Mouse (Mus musculus): Measurements from ENCODE around the gene Acoxl. TPM values are rescaled to one million over a fixed set of nuclear protein-coding genes. Genes with fewer than 3 reads are reported as not detected.

The Acoxl gene
- polyA plus RNA-seq, 1 experiment = not detected

- no peak overlapping the region for H3K4me3 ChIP-seq (ENCODE audit: insufficient read depth, low read length)
- H3K4me1 ChIP-seq (ENCODE audit: control insufficient read depth, insufficient read depth, low read length) = 0 out of 2 replicates have a peak, but pooled peaks cover 2% of the 10 kb centered on the region
- no peak overlapping the region for H3K27ac ChIP-seq (ENCODE audit: insufficient read depth, low read length)
- no peak for TF ChIP-seq CTCF (IDR thresholded peaks at IDR 0.05; ENCODE audit: borderline replicate concordance, insufficient read depth, low read length)
- TF ChIP-seq POLR2A (IDR thresholded peaks at IDR 0.05; ENCODE audit: low read depth, low read length) = no peak
Measured at GRCm38 (mm10) chr2:128155412-128156066, 316.9 kb downstream of the Acoxl start.

DNA sequence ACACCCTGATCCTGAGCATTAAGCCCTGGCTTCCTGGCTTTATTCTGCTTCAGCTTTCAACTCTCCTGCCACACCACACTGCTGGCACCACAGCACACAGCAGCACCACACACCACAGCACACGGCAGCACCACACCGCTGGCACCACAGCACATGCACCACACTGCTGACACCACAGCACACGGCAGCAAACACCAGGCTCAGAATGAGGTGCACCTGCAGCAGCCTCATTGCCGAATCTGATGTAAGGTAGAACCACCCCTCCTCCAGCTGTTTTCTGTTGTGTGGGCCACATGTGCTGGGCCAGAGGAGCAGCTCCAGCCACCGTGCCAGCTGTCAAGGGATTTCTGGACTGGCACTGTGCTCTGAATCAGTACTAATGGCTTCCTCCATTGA is 317.4 kb downstream of the Acoxl start:
- no peak for TF ChIP-seq POLR2A (IDR thresholded peaks at IDR 0.05; ENCODE audit: low read depth, low read length)
- TF ChIP-seq CTCF (IDR thresholded peaks at IDR 0.05; ENCODE audit: borderline replicate concordance, insufficient read depth, low read length) = no peak
- H3K27ac ChIP-seq (ENCODE audit: insufficient read depth, low read length) = no peak overlapping the region
- H3K4me1 ChIP-seq (ENCODE audit: control insufficient read depth, insufficient read depth, low read length) = 0 out of 2 replicates have a peak, but pooled peaks cover 2% of the 10 kb centered on the region
- no peak overlapping the region for H3K4me3 ChIP-seq (ENCODE audit: insufficient read depth, low read length)

DNA sequence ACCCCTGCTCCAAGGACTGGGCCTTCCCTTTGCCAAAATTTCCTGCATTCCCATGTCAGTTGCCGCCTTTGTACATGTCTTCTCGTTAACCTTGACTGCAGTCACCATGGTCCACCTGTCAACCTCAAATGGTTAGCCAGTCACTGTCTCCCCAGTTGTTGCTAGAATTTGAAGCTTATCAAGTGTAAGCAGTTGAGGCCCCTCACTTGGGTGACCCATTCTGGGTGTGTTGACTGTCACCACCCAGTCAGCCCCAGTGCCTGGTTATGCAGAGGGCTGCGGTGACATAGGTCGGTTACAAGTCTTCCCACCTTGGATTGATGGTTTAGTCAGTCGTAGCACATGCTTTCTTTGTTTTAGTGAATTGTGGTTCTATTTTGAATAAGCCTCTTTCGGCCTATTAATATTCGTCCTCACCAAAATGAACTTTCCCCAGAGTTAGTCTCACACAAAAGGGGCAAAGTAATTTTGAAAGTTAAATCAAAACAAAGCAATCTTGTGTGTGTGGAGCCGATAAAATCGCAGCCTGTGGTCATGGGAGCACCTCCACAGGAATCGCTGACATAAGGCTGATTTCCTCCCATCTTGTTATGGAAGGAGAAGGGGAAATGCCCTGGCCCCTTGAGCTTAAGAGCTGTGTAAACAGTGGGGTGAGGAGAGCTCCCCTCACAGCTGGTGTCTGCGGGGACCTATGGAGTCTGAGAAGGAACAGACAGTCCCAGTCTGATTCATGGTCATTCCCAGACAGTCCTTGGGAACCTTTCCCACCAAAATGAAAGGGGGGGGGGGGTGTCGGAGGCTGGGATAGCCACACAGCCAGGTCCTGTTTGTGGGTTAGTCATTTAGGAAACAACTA is 318.1 kb downstream of the Acoxl start:
- no peak overlapping the region for H3K27ac ChIP-seq (ENCODE audit: insufficient read depth, low read length)
- no peak overlapping the region for H3K4me3 ChIP-seq (ENCODE audit: insufficient read depth, low read length)
- 0 out of 2 replicates have a peak, but pooled peaks cover 2% of the 10 kb centered on the region for H3K4me1 ChIP-seq (ENCODE audit: control insufficient read depth, insufficient read depth, low read length)
- TF ChIP-seq CTCF (IDR thresholded peaks at IDR 0.05; ENCODE audit: borderline replicate concordance, insufficient read depth, low read length) (no peak), POLR2A (IDR thresholded peaks at IDR 0.05; ENCODE audit: low read depth, low read length) (no peak)

DNA sequence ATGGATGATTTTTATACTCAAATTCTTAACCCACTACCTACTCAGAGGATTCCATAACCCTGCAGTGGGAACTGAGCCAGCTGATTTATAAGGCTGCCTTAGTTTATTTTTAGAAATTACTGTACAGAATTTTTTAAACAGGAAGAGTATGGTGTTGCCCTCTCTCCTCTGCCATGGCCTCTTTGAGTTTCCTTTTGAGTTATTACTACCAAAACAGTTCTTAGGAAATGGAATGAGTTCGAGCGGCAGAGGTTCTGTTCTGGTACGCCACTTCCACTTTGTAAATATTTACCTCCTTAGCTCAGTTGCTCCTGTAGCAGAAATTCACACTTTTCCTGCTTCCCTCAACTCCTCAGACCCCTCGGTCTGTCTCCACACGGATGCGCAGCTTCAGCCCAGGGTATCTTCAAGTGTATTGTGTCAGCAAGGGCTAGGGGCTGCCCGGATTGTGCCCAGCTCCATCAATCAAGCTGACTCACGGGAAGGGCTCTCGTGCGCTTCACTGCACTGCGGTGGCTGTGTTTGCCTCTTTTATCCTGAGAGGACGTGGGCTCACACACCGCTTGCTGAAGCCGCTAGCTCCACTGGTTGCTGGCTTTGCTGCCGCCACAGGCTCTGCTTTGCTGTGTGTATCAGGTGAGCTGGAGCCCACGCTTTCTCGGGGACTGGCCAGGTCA is 320.2 kb downstream of the Acoxl start:
- no peaks in the 10 kb centered on the region for H3K4me1 ChIP-seq (ENCODE audit: control insufficient read depth, insufficient read depth, low read length)
- no peak overlapping the region for H3K4me3 ChIP-seq (ENCODE audit: insufficient read depth, low read length)
- no peak overlapping the region for H3K27ac ChIP-seq (ENCODE audit: insufficient read depth, low read length)
- TF ChIP-seq POLR2A (IDR thresholded peaks at IDR 0.05; ENCODE audit: low read depth, low read length) = no peak
- TF ChIP-seq CTCF (IDR thresholded peaks at IDR 0.05; ENCODE audit: borderline replicate concordance, insufficient read depth, low read length) = no peak

- no peaks in the 10 kb centered on the region for H3K4me1 ChIP-seq (ENCODE audit: control insufficient read depth, insufficient read depth, low read length)
- H3K27ac ChIP-seq (ENCODE audit: insufficient read depth, low read length) = no peak overlapping the region
- H3K4me3 ChIP-seq (ENCODE audit: insufficient read depth, low read length) = no peak overlapping the region
- TF ChIP-seq CTCF (IDR thresholded peaks at IDR 0.05; ENCODE audit: borderline replicate concordance, insufficient read depth, low read length) = no peak
- no peak for TF ChIP-seq POLR2A (IDR thresholded peaks at IDR 0.05; ENCODE audit: low read depth, low read length)
Measured at GRCm38 (mm10) chr2:128159619-128160125, 321.0 kb downstream of the Acoxl start.

GRCm38 (mm10) chr2:128163177-128163576 is 324.5 kb downstream of the Acoxl start:
- TF ChIP-seq CTCF (IDR thresholded peaks at IDR 0.05; ENCODE audit: borderline replicate concordance, insufficient read depth, low read length) (no peak), POLR2A (IDR thresholded peaks at IDR 0.05; ENCODE audit: low read depth, low read length) (no peak)
- Histone ChIP-seq H3K4me3 (ENCODE audit: insufficient read depth, low read length) (no peak overlapping the region), H3K27ac (ENCODE audit: insufficient read depth, low read length) (no peak overlapping the region), H3K4me1 (ENCODE audit: control insufficient read depth, insufficient read depth, low read length) (no peaks in the 10 kb centered on the region)

DNA sequence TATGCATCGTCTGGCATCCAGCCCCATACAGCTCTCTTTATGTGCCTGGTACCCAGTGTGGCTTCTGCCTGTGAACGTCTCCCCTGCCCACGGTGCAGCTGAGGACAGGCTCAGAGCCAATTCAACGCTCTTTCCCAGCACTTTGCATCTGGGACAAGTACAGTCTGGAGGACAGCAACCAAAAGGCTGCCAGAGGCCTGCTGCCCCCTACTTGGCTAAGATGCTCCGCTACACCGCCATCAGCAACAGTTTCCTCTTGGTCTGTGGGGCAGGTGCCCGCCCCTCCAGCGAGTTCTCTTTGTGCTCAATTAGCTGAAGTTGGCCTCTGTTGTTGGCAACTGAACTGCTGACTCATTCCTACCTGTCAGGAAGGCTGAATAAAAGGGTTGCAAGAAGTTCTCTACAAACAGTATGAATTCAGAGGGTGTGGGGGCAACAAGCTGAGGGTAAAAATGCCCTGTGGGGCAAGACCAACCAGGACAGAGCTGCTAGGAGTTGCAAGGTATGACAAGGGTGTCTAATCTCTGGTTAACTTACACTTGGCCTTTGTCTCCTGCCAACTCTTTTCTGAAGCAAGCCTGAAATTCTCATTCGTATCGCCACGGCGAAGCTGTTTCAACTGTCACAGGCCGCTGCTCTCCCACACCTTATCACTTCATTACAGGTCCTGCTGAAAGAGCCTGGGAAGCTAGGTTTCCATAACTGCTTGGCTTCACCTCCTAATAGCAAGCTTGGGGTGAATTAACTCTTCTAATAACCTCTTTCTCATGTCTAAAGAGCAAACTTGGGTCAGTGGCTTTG is 328.1 kb downstream of the Acoxl start:
- Histone ChIP-seq H3K4me1 (ENCODE audit: control insufficient read depth, insufficient read depth, low read length) (no peaks in the 10 kb centered on the region), H3K4me3 (ENCODE audit: insufficient read depth, low read length) (no peak overlapping the region), H3K27ac (ENCODE audit: insufficient read depth, low read length) (no peak overlapping the region)
- TF ChIP-seq POLR2A (IDR thresholded peaks at IDR 0.05; ENCODE audit: low read depth, low read length) (no peak), CTCF (IDR thresholded peaks at IDR 0.05; ENCODE audit: borderline replicate concordance, insufficient read depth, low read length) (no peak)

GRCm38 (mm10) chr2:128167930-128168329 is 329.3 kb downstream of the Acoxl start:
- no peak overlapping the region for H3K4me3 ChIP-seq (ENCODE audit: insufficient read depth, low read length)

DNA sequence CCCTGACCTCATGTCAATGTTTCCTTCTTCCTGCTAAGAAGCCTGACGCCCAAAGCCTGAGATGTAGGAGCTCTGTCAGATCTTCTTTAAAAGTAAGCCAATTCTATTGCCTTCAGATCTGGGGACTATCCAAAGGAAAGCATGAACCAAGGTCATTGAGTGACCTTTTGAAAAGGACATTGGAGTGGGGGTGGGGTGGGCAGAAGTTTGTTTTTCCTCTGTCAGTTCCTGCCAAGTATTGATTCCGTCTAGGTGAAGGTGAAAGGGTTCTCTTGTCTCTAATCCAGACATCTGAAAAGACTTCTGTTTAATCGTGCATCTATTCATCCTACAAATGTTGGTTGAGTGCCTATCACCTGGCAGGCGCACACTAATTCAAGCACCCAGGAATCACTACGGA is 330.8 kb downstream of the Acoxl start:
- no peaks in the 10 kb centered on the region for H3K4me1 ChIP-seq (ENCODE audit: control insufficient read depth, insufficient read depth, low read length)
- H3K4me3 ChIP-seq (ENCODE audit: insufficient read depth, low read length) = no peak overlapping the region
- H3K27ac ChIP-seq (ENCODE audit: insufficient read depth, low read length) = no peak overlapping the region
- TF ChIP-seq CTCF (IDR thresholded peaks at IDR 0.05; ENCODE audit: borderline replicate concordance, insufficient read depth, low read length) (no peak), POLR2A (IDR thresholded peaks at IDR 0.05; ENCODE audit: low read depth, low read length) (no peak)

More at GRCm38 (mm10) chr2:128167930-128168329, 329.3 kb downstream of the Acoxl start:
- H3K4me1 ChIP-seq (ENCODE audit: control insufficient read depth, insufficient read depth, low read length) = no peaks in the 10 kb centered on the region
- no peak for TF ChIP-seq CTCF (IDR thresholded peaks at IDR 0.05; ENCODE audit: borderline replicate concordance, insufficient read depth, low read length)
- no peak for TF ChIP-seq POLR2A (IDR thresholded peaks at IDR 0.05; ENCODE audit: low read depth, low read length)
- H3K27ac ChIP-seq (ENCODE audit: insufficient read depth, low read length) = no peak overlapping the region
